Mouse (Mus musculus): ENCODE measurements around the gene Dapk1. TPM values are rescaled to one million over a fixed set of nuclear protein-coding genes. Genes with fewer than 3 reads are reported as not detected.

The Dapk1 gene
- polyA plus RNA-seq, 1 experiment = 12.0 TPM

DNA sequence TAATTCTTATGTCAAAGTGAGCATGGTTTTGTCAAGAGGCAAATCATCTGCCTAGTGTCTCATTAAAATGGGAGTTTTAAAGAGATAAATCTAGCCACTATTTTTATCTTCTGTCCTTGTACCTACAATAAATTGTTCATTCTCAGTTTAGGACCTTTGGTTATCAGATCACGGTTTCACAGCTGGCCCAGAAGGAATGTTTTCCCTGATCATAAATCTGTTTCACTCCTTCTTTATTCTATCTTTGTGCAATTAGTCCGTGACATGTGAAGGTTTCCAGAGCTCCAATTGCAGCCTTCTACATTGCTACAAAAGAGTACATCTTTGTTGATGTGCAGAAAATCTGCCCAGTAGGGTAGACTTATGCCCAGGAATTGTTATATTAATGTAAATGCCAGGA lies 153.5 kb downstream of the Dapk1 start:
- Histone ChIP-seq H3K4me1 (ENCODE audit: control insufficient read depth, insufficient read depth, low read length) (no peaks in the 10 kb centered on the region), H3K4me3 (replicated peaks; ENCODE audit: control insufficient read depth, low read depth, low read length) (no peak overlapping the region), H3K27ac (ENCODE audit: control insufficient read depth, insufficient read depth, low read depth, low read length, poor library complexity) (no peak overlapping the region)
- TF ChIP-seq CTCF (IDR thresholded peaks at IDR 0.05; ENCODE audit: control insufficient read depth, insufficient read depth, low read length) = no peak
- TF ChIP-seq POLR2A (IDR thresholded peaks at IDR 0.05; ENCODE audit: borderline replicate concordance, control insufficient read depth, low read depth, low read length) = no peak
- WGBS = 85% methylated on average over 2 of the region's 2 CpGs

DNA sequence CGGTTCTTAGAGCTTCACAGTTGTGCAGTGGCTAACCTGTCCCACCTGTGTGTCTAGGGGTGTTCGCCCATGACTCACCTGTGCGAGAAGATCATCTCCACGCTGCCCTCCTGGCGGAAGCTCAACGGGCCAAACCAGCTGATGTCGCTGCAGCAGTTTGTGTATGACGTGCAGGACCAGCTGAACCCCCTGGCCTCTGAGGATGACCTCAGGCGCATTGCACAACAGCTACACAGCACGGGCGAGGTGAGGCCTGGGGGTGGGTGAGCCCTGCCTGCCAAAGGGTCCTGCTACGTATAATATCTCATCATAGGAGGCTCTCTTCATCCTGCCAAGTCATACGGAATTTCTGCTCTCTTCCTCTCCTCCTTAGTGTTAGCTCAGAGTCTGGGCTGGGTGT lies 155.5 kb downstream of the Dapk1 start:
- Histone ChIP-seq H3K27ac (ENCODE audit: control insufficient read depth, insufficient read depth, low read depth, low read length, poor library complexity) (no peak overlapping the region), H3K4me1 (ENCODE audit: control insufficient read depth, insufficient read depth, low read length) (no peaks in the 10 kb centered on the region), H3K4me3 (replicated peaks; ENCODE audit: control insufficient read depth, low read depth, low read length) (no peak overlapping the region)
- 79% methylated on average over 13 of the region's 13 CpGs for WGBS
- TF ChIP-seq CTCF (IDR thresholded peaks at IDR 0.05; ENCODE audit: control insufficient read depth, insufficient read depth, low read length) = no peak
- TF ChIP-seq POLR2A (IDR thresholded peaks at IDR 0.05; ENCODE audit: borderline replicate concordance, control insufficient read depth, low read depth, low read length) = no peak

DNA sequence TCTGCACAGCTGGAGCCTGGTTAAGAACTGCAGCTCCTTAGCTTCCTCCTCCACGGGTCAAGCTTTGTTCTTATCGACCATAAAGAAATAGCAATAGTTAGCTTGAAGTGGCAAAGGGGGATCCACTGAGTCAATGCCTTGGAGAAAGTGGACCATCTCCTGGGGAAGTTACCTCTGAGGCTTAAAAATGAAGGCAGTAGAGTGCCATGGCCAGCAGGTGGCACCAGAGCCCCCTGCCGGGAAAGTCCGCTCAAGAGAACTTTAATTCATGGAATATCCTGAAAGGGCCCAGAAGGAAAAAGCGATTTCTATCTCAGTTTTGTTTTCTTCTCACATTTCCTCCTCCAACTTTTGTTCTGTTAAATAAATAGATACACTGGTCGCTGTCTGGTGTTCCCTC lies 157.4 kb downstream of the Dapk1 start:
- whole genome bisulfite sequencing = 42% methylated on average over 6 of the region's 6 CpGs
- no peak overlapping the region for H3K4me3 ChIP-seq (replicated peaks; ENCODE audit: control insufficient read depth, low read depth, low read length)
- H3K27ac ChIP-seq (ENCODE audit: control insufficient read depth, insufficient read depth, low read depth, low read length, poor library complexity) = no peak overlapping the region
- no peaks in the 10 kb centered on the region for H3K4me1 ChIP-seq (ENCODE audit: control insufficient read depth, insufficient read depth, low read length)
- peak; percentile 59; the same call in 1 of the 2 replicates for TF ChIP-seq CTCF (IDR thresholded peaks at IDR 0.05; ENCODE audit: control insufficient read depth, insufficient read depth, low read length)
- no peak for TF ChIP-seq POLR2A (IDR thresholded peaks at IDR 0.05; ENCODE audit: borderline replicate concordance, control insufficient read depth, low read depth, low read length)

DNA sequence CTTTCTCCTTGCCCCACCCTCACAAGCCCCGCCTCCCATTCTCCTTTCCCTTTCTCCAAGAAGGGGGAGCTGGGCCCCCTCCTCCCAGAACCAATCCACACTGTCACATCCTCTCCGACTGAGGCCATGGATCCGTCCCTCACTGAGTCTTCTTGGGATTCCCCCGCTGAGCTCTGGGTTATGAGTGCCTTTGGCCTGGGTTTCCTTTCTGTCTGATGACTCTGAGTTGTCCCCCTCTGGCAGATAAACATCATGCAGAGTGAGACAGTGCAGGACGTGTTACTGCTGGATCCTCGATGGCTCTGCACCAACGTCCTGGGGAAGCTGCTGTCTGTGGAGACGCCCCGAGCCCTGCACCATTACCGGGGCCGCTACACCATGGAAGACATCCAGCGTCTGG lies 158.6 kb downstream of the Dapk1 start:
- Histone ChIP-seq H3K27ac (ENCODE audit: control insufficient read depth, insufficient read depth, low read depth, low read length, poor library complexity) (no peak overlapping the region), H3K4me1 (ENCODE audit: control insufficient read depth, insufficient read depth, low read length) (no peaks in the 10 kb centered on the region), H3K4me3 (replicated peaks; ENCODE audit: control insufficient read depth, low read depth, low read length) (no peak overlapping the region)
- TF ChIP-seq POLR2A (IDR thresholded peaks at IDR 0.05; ENCODE audit: borderline replicate concordance, control insufficient read depth, low read depth, low read length) (no peak), CTCF (IDR thresholded peaks at IDR 0.05; ENCODE audit: control insufficient read depth, insufficient read depth, low read length) (no peak)
- 90% methylated on average over 12 of the region's 12 CpGs for WGBS

DNA sequence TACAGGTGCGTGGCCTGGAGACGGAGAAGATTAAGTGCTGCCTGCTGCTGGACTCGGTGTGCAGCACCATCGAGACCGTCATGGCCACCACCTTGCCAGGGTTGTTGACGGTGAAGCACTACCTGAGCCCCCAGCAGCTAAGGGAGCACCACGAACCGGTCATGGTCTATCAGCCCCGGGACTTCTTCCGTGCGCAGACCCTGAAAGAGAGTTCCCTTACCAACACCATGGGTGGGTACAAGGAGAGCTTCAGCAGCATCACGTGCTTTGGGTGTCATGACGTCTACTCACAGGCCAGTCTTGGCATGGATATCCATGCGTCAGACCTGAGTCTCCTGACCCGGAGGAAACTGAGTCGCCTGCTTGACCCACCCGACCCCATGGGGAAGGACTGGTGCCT lies 159.4 kb downstream of the Dapk1 start:
- no peak for TF ChIP-seq POLR2A (IDR thresholded peaks at IDR 0.05; ENCODE audit: borderline replicate concordance, control insufficient read depth, low read depth, low read length)
- no peak for TF ChIP-seq CTCF (IDR thresholded peaks at IDR 0.05; ENCODE audit: control insufficient read depth, insufficient read depth, low read length)
- Histone ChIP-seq H3K27ac (ENCODE audit: control insufficient read depth, insufficient read depth, low read depth, low read length, poor library complexity) (no peak overlapping the region), H3K4me3 (replicated peaks; ENCODE audit: control insufficient read depth, low read depth, low read length) (no peak overlapping the region), H3K4me1 (ENCODE audit: control insufficient read depth, insufficient read depth, low read length) (no peaks in the 10 kb centered on the region)
- WGBS = 91% methylated on average over 17 of the region's 17 CpGs

DNA sequence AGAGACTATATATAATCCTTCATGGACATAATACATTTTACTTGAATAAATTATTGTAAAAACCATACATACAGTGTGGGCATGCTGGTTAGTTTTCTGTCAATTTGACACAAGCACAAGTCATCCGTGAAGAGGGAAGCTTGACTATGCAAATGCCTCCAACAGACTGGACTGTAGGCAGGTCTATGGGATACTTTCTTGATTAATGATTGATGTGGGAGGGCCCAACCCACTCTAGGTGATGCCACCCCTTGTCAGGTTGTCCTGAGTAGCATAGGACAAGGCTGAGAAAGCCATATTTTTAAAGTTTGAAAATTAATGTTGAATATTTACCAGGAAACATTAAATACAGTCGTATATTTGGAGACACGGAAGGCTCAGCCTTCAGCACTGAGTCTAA lies 178.8 kb downstream of the Dapk1 start:
- 82% methylated on average over 3 of the region's 3 CpGs for WGBS
- Histone ChIP-seq H3K4me3 (replicated peaks; ENCODE audit: control insufficient read depth, low read depth, low read length) (no peak overlapping the region), H3K4me1 (ENCODE audit: control insufficient read depth, insufficient read depth, low read length) (no peaks in the 10 kb centered on the region), H3K27ac (ENCODE audit: control insufficient read depth, insufficient read depth, low read depth, low read length, poor library complexity) (no peak overlapping the region)
- no peak for TF ChIP-seq POLR2A (IDR thresholded peaks at IDR 0.05; ENCODE audit: borderline replicate concordance, control insufficient read depth, low read depth, low read length)
- no peak for TF ChIP-seq CTCF (IDR thresholded peaks at IDR 0.05; ENCODE audit: control insufficient read depth, insufficient read depth, low read length)

DNA sequence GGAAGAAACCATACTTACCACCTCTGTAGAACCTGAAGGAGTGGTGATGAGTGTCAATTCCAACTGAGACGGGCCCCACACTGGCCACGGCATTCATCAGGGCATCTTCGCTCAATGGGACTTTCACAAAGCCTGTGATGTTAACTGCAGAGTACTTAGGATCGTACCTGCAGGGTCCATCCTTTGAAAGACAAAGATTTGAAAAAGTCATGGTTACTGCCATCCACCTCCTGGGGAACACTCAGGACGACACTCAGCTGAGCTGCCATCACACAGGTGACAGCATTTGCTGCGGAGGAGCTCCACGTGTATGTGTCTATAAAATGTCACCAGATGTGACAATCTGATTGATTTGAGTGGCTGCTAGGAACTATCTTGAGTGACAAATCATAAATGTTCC lies 181.6 kb downstream of the Dapk1 start:
- no peak overlapping the region for H3K4me3 ChIP-seq (replicated peaks; ENCODE audit: control insufficient read depth, low read depth, low read length)
- H3K4me1 ChIP-seq (ENCODE audit: control insufficient read depth, insufficient read depth, low read length) = no peaks in the 10 kb centered on the region
- no peak overlapping the region for H3K27ac ChIP-seq (ENCODE audit: control insufficient read depth, insufficient read depth, low read depth, low read length, poor library complexity)
- WGBS = 83% methylated on average over 7 of the region's 7 CpGs
- TF ChIP-seq CTCF (IDR thresholded peaks at IDR 0.05; ENCODE audit: control insufficient read depth, insufficient read depth, low read length) (no peak), POLR2A (IDR thresholded peaks at IDR 0.05; ENCODE audit: borderline replicate concordance, control insufficient read depth, low read depth, low read length) (no peak)

DNA sequence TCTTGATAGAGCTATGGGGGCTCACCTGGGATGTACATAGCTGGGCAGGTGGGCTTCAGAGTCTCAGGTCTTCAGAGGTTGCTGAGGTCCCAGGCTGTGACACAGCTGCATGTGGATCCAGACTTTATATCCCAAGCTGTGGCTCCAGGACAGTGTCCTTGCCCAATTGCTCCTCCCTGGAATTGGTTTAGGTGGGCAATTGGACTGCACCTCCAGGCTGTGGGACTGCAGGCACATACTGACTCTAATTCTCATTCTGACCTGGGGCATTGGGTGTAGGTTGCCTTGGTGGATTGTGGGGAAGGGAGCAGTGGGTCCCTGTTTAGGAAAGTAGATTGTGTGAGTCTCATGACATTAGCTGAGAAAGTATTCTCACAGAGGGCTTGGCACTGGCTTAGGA lies 184.5 kb downstream of the Dapk1 start, which contains the start of gene BC051665:
BC051665 (minus strand) TSS at position 101 of the 400 bp plus-strand sequence.
- H3K4me1 ChIP-seq (ENCODE audit: control insufficient read depth, insufficient read depth, low read length) = no peaks in the 10 kb centered on the region
- TF ChIP-seq POLR2A (IDR thresholded peaks at IDR 0.05; ENCODE audit: borderline replicate concordance, control insufficient read depth, low read depth, low read length) (no peak), CTCF (IDR thresholded peaks at IDR 0.05; ENCODE audit: control insufficient read depth, insufficient read depth, low read length) (no peak)
- H3K4me3 ChIP-seq (replicated peaks; ENCODE audit: control insufficient read depth, low read depth, low read length) = no peak within 1 kb of the TSS
- no peak within 1 kb of the TSS; the same call in 1 of the 2 replicates for H3K27ac ChIP-seq (ENCODE audit: control insufficient read depth, insufficient read depth, low read depth, low read length, poor library complexity)

DNA sequence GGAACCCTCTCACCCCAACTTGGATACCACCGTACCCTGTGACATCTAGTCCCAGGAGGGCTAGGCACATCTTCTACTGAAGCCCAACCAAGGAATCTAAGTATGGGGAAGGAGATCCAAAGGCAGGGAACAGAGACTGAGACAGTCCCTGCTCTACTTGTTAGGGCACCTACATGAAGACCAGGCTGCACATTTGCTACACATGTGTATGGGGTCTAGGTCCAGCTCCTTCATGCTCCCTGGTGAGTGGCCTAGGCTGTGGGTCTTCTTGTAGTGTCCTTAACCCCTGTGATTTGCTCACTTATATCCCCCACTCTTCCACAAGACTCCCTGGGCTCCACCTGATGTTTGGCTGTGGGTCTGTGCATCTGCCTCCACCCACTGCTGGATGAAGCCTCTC lies 187.7 kb downstream of the Dapk1 start:
- 92% methylated on average over 1 of the region's 1 CpGs for WGBS

More for the DNA sequence above, 187.7 kb downstream of the Dapk1 start:
- Histone ChIP-seq H3K4me3 (replicated peaks; ENCODE audit: control insufficient read depth, low read depth, low read length) (no peak overlapping the region), H3K4me1 (ENCODE audit: control insufficient read depth, insufficient read depth, low read length) (no peaks in the 10 kb centered on the region), H3K27ac (ENCODE audit: control insufficient read depth, insufficient read depth, low read depth, low read length, poor library complexity) (no peak overlapping the region)
- TF ChIP-seq CTCF (IDR thresholded peaks at IDR 0.05; ENCODE audit: control insufficient read depth, insufficient read depth, low read length) (no peak), POLR2A (IDR thresholded peaks at IDR 0.05; ENCODE audit: borderline replicate concordance, control insufficient read depth, low read depth, low read length) (no peak)
